Mouse (Mus musculus) small intestine, adult 2 months (tissue): Measurements from ENCODE around the gene Iqgap3.

Experiments
- CTCF ChIP-seq: fragments of 200-500 bp; IDR thresholded peaks from 2 replicates; pipeline ENCODE4 v1.5.1; 2012; ENCODE audit warnings: low read depth, mild to moderate bottlenecking, control low read depth, inconsistent platforms, low read length, moderate library complexity, mixed read lengths; ENCODE audit not compliant: insufficient replicate concordance, insufficient read length; ENCODE audit errors: extremely low read depth
- POLR2A ChIP-seq: fragments of 200-500 bp; IDR thresholded peaks from 2 replicates; pipeline ENCODE4 v1.6.1; 2012; ENCODE audit warnings: low read depth, mild to moderate bottlenecking, control low read depth, inconsistent platforms, low read length, moderate library complexity

DNA sequence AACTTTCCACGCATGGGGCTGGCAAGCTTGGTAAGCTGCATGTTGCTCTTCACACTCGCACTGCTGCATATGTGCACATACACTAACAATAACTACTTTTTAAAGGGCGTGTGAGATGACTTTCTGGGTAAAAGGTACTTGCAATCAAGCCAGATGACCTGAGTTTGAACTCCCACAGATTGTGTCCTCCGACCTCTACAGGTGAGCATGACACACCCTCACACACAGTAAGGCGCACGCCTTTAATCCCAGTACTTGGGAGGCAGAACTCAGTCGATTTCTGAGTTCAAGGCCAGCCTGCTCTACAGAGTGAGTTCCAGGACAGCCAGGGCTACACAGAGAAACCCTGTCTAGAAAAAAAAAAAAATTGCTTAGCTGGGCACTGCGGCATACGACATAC, 54.6 kb downstream of the Iqgap3 start:
- TF ChIP-seq POLR2A, result no peak
- no peak for TF ChIP-seq CTCF
